Mouse (Mus musculus): ENCODE results near the gene Slc6a16.
A peak's percentile ranks its signal among the peaks of the same experiment; 100 is the strongest.

Slc6a16 gene

GRCm38 (mm10) chr7:45216442-45217183 lies 24.3 kb upstream of the Slc6a16 start:
- peak; percentile 70 to 73 for DNase-seq (ENCODE audit: low spot score in 2 of 2)

- DNase-seq (ENCODE audit: low spot score in 2 of 2) = no peak
These were observed 19.2 kb upstream of the Slc6a16 start for GRCm38 (mm10) chr7:45221680-45222079.

- no peak for DNase-seq (ENCODE audit: low spot score in 2 of 2)
These were observed 16.1 kb upstream of the Slc6a16 start for GRCm38 (mm10) chr7:45224826-45225225.

GRCm38 (mm10) chr7:45226421-45226820 lies 14.5 kb upstream of the Slc6a16 start:
- no peak for DNase-seq (ENCODE audit: low spot score in 2 of 2)

- DNase-seq (ENCODE audit: low spot score in 2 of 2) = no peak
These were observed 12.3 kb upstream of the Slc6a16 start for GRCm38 (mm10) chr7:45228548-45228947.

- no peak for DNase-seq (ENCODE audit: low spot score in 2 of 2)
These were observed 11.8 kb upstream of the Slc6a16 start for GRCm38 (mm10) chr7:45229046-45229445.

GRCm38 (mm10) chr7:45229459-45230203 lies 11.3 kb upstream of the Slc6a16 start:
- DNase-seq (ENCODE audit: low spot score in 2 of 2) = no peak

- DNase-seq (ENCODE audit: low spot score in 2 of 2) = no peak
These were observed 9.7 kb upstream of the Slc6a16 start for GRCm38 (mm10) chr7:45231192-45231591.

GRCm38 (mm10) chr7:45231941-45232340 lies 8.9 kb upstream of the Slc6a16 start:
- DNase-seq (ENCODE audit: low spot score in 2 of 2) = no peak

GRCm38 (mm10) chr7:45232716-45233465 lies 8.0 kb upstream of the Slc6a16 start:
- peak in 1 of 2 experiments; percentile 61 for DNase-seq (ENCODE audit: low spot score in 2 of 2)

GRCm38 (mm10) chr7:45233580-45234332 lies 7.1 kb upstream of the Slc6a16 start:
- peak; percentile 75 to 88 for DNase-seq (ENCODE audit: low spot score in 2 of 2)

- DNase-seq (ENCODE audit: low spot score in 2 of 2) = no peak
These were observed 6.5 kb upstream of the Slc6a16 start for GRCm38 (mm10) chr7:45234333-45234841.

GRCm38 (mm10) chr7:45234922-45235571 lies 5.8 kb upstream of the Slc6a16 start:
- DNase-seq (ENCODE audit: low spot score in 2 of 2) = peak in 1 of 2 experiments; percentile 27

GRCm38 (mm10) chr7:45235656-45236180 lies 5.2 kb upstream of the Slc6a16 start:
- DNase-seq (ENCODE audit: low spot score in 2 of 2) = no peak

- no peak for DNase-seq (ENCODE audit: low spot score in 2 of 2)
These were observed 2.9 kb upstream of the Slc6a16 start for GRCm38 (mm10) chr7:45237747-45238699.

- DNase-seq (ENCODE audit: low spot score in 2 of 2) = no peak
These were observed 2.0 kb upstream of the Slc6a16 start, which contains the start of gene Cd37 for GRCm38 (mm10) chr7:45238723-45239496. Gene Cd37 (minus strand): TSS chr7:45239115.

GRCm38 (mm10) chr7:45240109-45240508 lies 776 bp upstream of the Slc6a16 start:
- DNase-seq (ENCODE audit: low spot score in 2 of 2) = no peak

GRCm38 (mm10) chr7:45241389-45241749 lies 484 bp downstream of the Slc6a16 start:
- no peak for DNase-seq (ENCODE audit: low spot score in 2 of 2)

GRCm38 (mm10) chr7:45247666-45248065 lies 6.8 kb downstream of the Slc6a16 start:
- DNase-seq (ENCODE audit: low spot score in 2 of 2) = no peak
